Mouse (Mus musculus) embryonic facial prominence, embryonic 14.5 days (tissue): ENCODE data around the gene Zfp629. TPM values are rescaled to one million over a fixed set of nuclear protein-coding genes. Genes with fewer than 3 reads are reported as not detected.
A peak's percentile ranks its signal among the peaks of the same experiment; 100 is the strongest.
"Not testable (repeated sequence)": the region's sequence is repeated elsewhere in the genome, so short reads cannot be mapped to it uniquely, and the experiment has no call there.

Experiments used
- ATAC-seq: fragments of 200-750 bp; cut with Nextera tagmentation; 2 replicates; pipeline ENCODE4 v1.8.0; 2017; ENCODE audit warnings: low read depth, moderate number of reproducible peaks, moderate TSS enrichment
- DNase-seq: peaks from one replicate; pipeline ENCODE4 v3.0.0-alpha.2; 2015; ENCODE audit warnings: low spot score
- H3K27ac ChIP-seq: fragments of 300-500 bp; sonication (generic); replicated peaks from 2 replicates; pipeline ENCODE4 v1.5.1; 2014; ENCODE audit warnings: low read depth, mild to moderate bottlenecking, low read length, moderate library complexity
- H3K27me3 ChIP-seq: fragments of 300-500 bp; sonication (generic); replicated peaks from 2 replicates; pipeline ENCODE4 v1.6.1; 2014; ENCODE audit warnings: low read length; ENCODE audit not compliant: control insufficient read depth, insufficient read depth
- H3K36me3 ChIP-seq: fragments of 300-500 bp; sonication (generic); 2 replicates; pipeline ENCODE4 v1.6.1; 2014; ENCODE audit warnings: low read length, mixed read lengths; ENCODE audit not compliant: control insufficient read depth, insufficient read depth
- H3K4me1 ChIP-seq: fragments of 300-500 bp; sonication (generic); 2 replicates; pipeline ENCODE4 v1.6.1; 2014; ENCODE audit warnings: antibody characterized with exemption, low read length; ENCODE audit not compliant: control insufficient read depth, insufficient read depth
- H3K4me2 ChIP-seq: fragments of 300-500 bp; sonication (generic); 2 replicates; pipeline ENCODE4 v1.6.1; 2014; ENCODE audit warnings: low read depth, mild to moderate bottlenecking, low read length, moderate library complexity, mixed read lengths
- H3K4me3 ChIP-seq: fragments of 300-500 bp; sonication (generic); 2 replicates; pipeline ENCODE4 v1.5.1; 2014; ENCODE audit warnings: low read depth, mild to moderate bottlenecking, low read length
- H3K9ac ChIP-seq: fragments of 300-500 bp; sonication (generic); 2 replicates; pipeline ENCODE4 v1.6.1; 2014; ENCODE audit warnings: low read depth, mild to moderate bottlenecking, low read length, moderate library complexity, mixed read lengths
- H3K9me3 ChIP-seq: fragments of 300-500 bp; sonication (generic); 2 replicates; pipeline ENCODE4 v1.6.1; 2016; ENCODE audit warnings: low read length; ENCODE audit not compliant: control insufficient read depth
- WGBS: fragments of 180-500 bp; shearing (Covaris S2); extraction: QIAGEN DNeasy Blood & Tissue Kit; methylation state at CpG from one replicate; pipeline ENCODE4 v1.1.7; 2014; 5-methylcytosine and 5-hydroxymethylcytosine counted together
- polyA plus RNA-seq: library from polyadenylated mRNA; unstranded; fragments of >200 nt; fragmentation: Nextera tagmentation; extraction: Ambion mirVana; gene quantifications from 2 replicates; pipeline ENCODE4 v1.2.1, GENCODE M21; 2014

Zfp629 gene
- polyA plus RNA-seq, 1 experiment from 2014 or later = 13.0 TPM

- Histone ChIP-seq H3K9ac (no peak overlapping the region), H3K9me3 (no peaks in the 10 kb centered on the region), H3K4me1 (no peaks in the 10 kb centered on the region), H3K36me3 (no peaks in the 10 kb centered on the region), H3K4me3 (no peak overlapping the region), H3K27me3 (no peaks in the 10 kb centered on the region), H3K4me2 (no peak overlapping the region), H3K27ac (no peak overlapping the region)
- WGBS = 90% methylated on average over 4 of the region's 4 CpGs
- DNase-seq (no peak), ATAC-seq (no peak)
Observed at GRCm38 (mm10) chr7:127626471-127626870, 10.9 kb upstream of the Zfp629 start.

DNA sequence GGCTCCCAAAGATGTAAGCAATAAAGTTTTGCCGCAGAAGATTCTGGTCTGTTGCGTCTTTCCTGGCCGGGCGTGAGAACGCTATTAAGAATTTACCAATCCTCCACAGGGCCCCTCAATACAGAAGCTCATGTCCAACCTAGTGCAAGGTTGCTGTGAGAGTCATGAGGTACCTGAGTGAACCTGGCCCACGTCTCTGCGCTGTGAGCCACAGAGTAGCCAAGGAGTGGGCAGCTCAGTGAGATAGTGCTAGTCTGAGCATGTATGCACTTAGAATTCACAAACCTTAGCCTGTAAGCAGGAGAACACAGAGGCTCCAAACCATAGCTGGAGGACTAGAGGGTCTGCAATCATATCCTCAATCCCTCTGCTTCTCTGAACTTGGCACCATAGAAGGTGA lies 10.4 kb upstream of the Zfp629 start:
- DNase-seq (no peak), ATAC-seq (no peak)
- Histone ChIP-seq H3K4me2 (no peak overlapping the region), H3K4me3 (no peak overlapping the region), H3K9me3 (no peaks in the 10 kb centered on the region), H3K27me3 (no peaks in the 10 kb centered on the region), H3K36me3 (no peaks in the 10 kb centered on the region), H3K27ac (no peak overlapping the region), H3K4me1 (no peaks in the 10 kb centered on the region), H3K9ac (no peak overlapping the region)
- 93% methylated on average over 7 of the region's 7 CpGs for WGBS

GRCm38 (mm10) chr7:127618402-127618801 lies 2.8 kb upstream of the Zfp629 start:
- DNase-seq, H3K27me3 ChIP-seq, H3K9me3 ChIP-seq, H3K4me3 ChIP-seq, H3K36me3 ChIP-seq, H3K4me1 ChIP-seq, H3K27ac ChIP-seq, H3K4me2 ChIP-seq, ATAC-seq, H3K9ac ChIP-seq: not testable (repeated sequence)
- WGBS = 85% methylated on average over 7 of the region's 8 CpGs

DNA sequence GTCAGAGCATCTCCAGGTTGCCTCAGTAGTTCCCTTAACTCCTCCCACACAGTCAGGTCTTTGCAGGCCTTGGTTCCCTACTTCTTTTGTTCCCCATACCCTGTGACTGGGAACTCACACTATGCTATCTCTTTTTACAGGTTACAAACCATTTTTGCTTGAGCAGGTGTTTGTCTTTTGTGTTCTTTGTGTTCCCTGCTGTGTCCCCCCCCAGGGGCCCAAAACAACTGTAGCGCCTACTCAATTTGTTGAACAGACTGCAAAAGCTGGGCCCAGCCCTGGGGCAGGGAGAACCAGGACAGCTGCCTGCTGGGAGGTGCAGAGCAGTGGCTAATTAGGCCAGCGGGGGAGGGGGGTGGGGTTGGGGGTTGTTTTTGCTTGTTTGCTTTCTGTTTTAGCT lies 2.4 kb upstream of the Zfp629 start:
- H3K4me2 ChIP-seq = no peak overlapping the region
- H3K4me1 ChIP-seq = peaks cover 6% of the 10 kb centered on the region
- DNase-seq (no peak), ATAC-seq (no peak)
- H3K27me3 ChIP-seq = no peaks in the 10 kb centered on the region
- no peak overlapping the region for H3K27ac ChIP-seq
- peaks cover 4% of the 10 kb centered on the region; the same call in 1 of the 2 replicates for H3K36me3 ChIP-seq
- H3K4me3 ChIP-seq = no peak overlapping the region
- 45% methylated on average over 2 of the region's 2 CpGs for WGBS
- H3K9ac ChIP-seq = no peak overlapping the region
- no peaks in the 10 kb centered on the region for H3K9me3 ChIP-seq

DNA sequence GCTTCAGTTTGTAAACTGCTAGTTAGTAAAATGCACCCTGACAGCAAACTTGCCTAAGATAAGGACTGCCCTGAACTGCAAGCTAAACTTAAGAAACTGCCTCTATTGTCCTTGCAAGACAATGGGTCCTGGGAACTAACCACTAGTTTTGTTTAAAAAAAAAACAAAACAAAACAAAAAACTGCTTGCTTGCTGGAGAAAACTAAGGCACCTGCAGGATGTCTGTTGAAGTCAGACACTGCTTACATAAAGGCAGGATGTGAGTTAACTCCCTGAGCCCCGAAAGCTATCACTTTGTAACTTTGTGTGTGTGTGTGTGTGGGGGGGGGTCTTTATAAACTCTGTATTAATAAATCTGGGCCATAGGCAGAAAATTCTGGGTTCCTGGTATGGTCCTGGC lies 1.3 kb upstream of the Zfp629 start:
- no peak for ATAC-seq
- Histone ChIP-seq H3K4me2 (no peak overlapping the region), H3K27me3 (no peaks in the 10 kb centered on the region), H3K36me3 (peaks cover 15% of the 10 kb centered on the region), H3K9ac (no peak overlapping the region), H3K9me3 (no peaks in the 10 kb centered on the region), H3K4me1 (peaks cover 6% of the 10 kb centered on the region), H3K4me3 (no peak overlapping the region), H3K27ac (no peak overlapping the region)
- 82% methylated on average over 1 of the region's 1 CpGs for WGBS
- no peak for DNase-seq

DNA sequence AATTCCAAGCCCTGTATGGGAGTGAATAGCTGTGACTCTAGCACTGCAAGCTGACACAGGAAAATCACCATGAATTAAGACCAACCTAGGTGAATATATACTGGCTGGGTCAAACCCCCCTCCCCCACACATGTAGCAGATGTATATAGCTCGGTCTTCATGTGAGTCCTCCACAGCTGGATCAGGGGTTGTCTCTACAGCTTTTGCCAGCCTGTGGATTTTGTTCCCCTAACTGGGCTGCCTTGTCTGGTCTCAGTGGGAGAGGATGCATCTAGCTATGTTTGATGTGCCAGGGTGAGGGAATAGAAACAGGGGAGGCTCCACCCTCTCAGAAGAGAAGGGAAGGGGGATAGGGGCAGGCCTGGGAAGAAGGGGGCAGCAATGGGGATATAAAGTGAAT lies 739 bp upstream of the Zfp629 start:
- no peak overlapping the region; the same call in 1 of the 2 replicates for H3K4me2 ChIP-seq
- no peak overlapping the region for H3K27ac ChIP-seq
- 67% methylated on average over 1 of the region's 1 CpGs for WGBS
- DNase-seq (no peak), ATAC-seq (no peak)
- H3K36me3 ChIP-seq = peaks cover 20% of the 10 kb centered on the region
- H3K4me1 ChIP-seq = peaks cover 6% of the 10 kb centered on the region
- H3K4me3 ChIP-seq = no peak overlapping the region
- H3K27me3 ChIP-seq = no peaks in the 10 kb centered on the region
- H3K9ac ChIP-seq = no peak overlapping the region
- no peaks in the 10 kb centered on the region for H3K9me3 ChIP-seq

DNA sequence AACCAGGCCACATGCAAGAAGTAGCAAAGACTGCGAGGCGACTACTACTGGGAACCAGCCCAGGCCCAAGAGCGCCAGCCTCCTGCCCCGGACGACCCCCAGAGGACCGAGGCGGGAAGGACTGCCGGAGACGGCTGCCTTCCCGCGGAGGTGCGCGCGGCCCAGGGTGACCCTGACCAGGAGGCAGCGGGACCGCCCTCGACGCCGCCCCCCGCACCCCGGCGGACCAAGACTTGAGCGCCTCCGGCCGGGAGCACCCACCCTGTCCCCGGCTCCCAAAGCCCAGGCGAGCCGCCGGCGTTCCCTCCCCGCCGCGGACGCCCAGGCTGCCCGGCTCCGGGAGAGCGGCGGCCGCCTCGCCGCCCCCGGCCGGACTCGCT lies 1.1 kb downstream of the Zfp629 start:
- 0% methylated on average over 5 of the region's 44 CpGs for WGBS
- DNase-seq = peak; percentile 40
- ATAC-seq = peak; percentile 35

GRCm38 (mm10) chr7:127614091-127614490 lies 1.5 kb downstream of the Zfp629 start:
- H3K36me3 ChIP-seq = peaks cover 43% of the 10 kb centered on the region
- no peak overlapping the region for H3K27ac ChIP-seq
- ATAC-seq = no peak
- no peak for DNase-seq
- peaks cover 6% of the 10 kb centered on the region for H3K4me1 ChIP-seq
- no peaks in the 10 kb centered on the region for H3K27me3 ChIP-seq
- peak overlapping the region; percentile 61 for H3K4me2 ChIP-seq
- H3K4me3 ChIP-seq = peak overlapping the region; percentile 93
- peak overlapping the region; percentile 93 for H3K9ac ChIP-seq
- WGBS = 22% methylated on average over 8 of the region's 8 CpGs
- no peaks in the 10 kb centered on the region for H3K9me3 ChIP-seq

More for the DNA sequence above, 1.1 kb downstream of the Zfp629 start:
- H3K36me3 ChIP-seq = peaks cover 39% of the 10 kb centered on the region
- H3K4me3 ChIP-seq = peak overlapping the region; percentile 93
- peak overlapping the region; percentile 61 for H3K4me2 ChIP-seq
- no peaks in the 10 kb centered on the region for H3K9me3 ChIP-seq
- H3K4me1 ChIP-seq = peaks cover 6% of the 10 kb centered on the region
- peak overlapping the region; percentile 93 for H3K9ac ChIP-seq
- no peaks in the 10 kb centered on the region for H3K27me3 ChIP-seq
- peak overlapping the region; percentile 74 for H3K27ac ChIP-seq

DNA sequence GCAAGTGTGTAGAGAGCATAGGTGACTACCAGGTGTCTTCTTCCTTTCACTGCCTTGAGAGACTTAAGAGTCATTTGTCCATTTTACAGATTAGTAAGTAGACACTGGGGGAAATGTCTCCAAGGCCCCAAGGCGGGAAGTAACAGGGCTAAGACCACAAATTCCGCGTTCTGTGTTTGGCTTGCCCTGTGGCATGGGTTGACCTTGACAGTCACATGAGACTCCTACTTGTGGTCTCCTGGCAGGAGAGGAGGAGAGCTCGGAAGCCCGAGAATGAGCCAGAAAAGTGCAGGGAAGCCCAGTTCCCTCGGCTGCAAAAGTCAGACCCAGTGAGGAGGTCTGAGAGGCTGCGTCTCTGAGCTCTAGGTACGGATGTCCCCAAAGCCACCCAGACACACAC lies 2.1 kb downstream of the Zfp629 start:
- Histone ChIP-seq H3K4me3 (peak overlapping the region; percentile 93), H3K27ac (no peak overlapping the region), H3K9me3 (no peaks in the 10 kb centered on the region), H3K27me3 (no peaks in the 10 kb centered on the region), H3K36me3 (peaks cover 49% of the 10 kb centered on the region), H3K4me2 (peak overlapping the region; percentile 61; the same call in 1 of the 2 replicates), H3K9ac (peak overlapping the region; percentile 93), H3K4me1 (peaks cover 6% of the 10 kb centered on the region)
- DNase-seq (no peak), ATAC-seq (no peak)
- 74% methylated on average over 8 of the region's 8 CpGs for WGBS
